Mouse (Mus musculus) cerebellum, adult 9-11 months (tissue): ENCODE data around the gene Mast2.

Experiments used
- DNase-seq: peaks from one replicate; pipeline ENCODE4 v3.0.0; 2022

Gene Mast2

DNA sequence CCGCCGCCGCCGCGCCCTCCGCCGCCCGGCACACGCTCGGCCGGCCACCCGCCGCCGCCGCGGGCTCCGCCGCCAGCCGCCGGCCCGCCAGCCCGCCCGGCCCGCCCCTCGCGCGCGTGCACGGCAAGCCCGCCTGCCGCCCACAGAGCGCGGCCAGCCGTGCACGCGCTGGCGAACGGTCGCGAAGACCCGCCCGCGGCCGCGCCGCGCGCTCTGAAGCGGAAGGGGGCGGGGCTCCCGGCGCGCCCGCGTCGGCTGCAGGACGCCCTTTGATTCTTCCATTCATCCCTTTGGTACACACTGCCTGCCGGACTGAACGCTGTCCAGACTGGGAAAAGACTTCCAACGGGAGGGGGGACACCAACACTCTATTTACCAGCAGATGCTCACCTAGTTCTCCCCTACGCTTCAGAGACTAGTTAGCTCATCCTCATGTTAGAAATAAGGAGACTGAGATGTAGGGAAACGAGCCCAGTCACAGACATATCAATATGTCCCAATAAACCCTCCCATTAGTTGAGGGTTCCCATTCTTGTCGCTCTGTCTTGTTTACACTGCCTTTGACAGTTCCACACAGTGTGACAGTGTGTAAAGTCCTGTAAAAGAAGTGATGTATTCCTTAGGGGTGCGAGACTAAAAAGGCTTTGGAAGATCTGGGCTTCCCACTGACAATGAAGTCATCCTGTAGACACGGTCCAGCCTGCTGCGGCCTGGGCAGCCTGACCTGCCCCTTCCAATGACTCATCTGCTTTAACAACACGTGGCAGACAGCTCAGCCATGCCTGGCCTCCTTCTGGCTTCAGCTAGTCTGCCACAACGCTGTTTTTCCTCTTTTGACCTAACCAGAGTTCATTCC lies at the start of gene Mast2:
Gene Mast2 (minus strand): TSS at position 58 of the 856 bp plus-strand sequence.
- peak; percentile 89 for DNase-seq

DNA sequence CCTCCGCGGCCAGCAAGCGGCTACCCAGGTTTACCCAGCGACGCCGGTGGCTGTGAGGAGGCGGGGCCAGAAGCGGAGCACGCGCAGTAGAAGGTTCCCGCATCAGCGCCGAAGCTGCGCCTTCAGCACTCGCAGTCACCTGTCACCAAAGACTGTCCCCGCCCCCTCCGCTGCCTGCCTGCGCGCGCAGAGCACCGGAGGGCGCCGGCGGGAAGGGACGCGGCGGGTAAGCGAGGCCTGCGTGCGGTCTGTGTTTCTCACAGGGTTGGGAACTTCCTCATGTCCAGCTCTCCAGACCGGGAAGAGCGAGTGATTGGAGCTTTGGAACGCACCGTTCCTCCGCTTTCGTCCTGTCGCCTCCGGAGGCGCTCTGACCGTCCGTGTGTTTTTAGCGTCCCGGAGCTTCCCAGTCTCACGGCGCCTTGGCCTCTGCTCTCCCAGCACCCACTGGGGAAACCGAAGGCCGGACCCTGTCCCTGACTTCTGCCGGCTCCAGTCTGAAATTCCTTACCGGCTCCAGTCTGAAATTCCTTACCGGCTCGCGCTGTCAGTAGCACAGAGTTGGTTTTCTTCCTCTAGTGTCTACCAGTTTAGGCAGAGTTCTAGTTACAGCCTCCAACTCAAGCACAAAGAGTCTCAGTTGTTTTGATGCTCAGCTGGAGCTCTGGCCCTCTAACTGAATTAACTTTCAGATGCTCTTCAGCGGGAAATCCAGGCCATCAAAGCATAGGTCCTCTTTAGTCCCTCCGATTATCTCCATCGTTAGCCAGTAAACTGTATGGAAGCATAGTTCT lies 43.6 kb upstream of the Mast2 start, which contains the start of gene Ipp:
Gene Ipp (plus strand): TSS at position 125 of the 794 bp plus-strand sequence.
- peak; percentile 97 for DNase-seq

DNA sequence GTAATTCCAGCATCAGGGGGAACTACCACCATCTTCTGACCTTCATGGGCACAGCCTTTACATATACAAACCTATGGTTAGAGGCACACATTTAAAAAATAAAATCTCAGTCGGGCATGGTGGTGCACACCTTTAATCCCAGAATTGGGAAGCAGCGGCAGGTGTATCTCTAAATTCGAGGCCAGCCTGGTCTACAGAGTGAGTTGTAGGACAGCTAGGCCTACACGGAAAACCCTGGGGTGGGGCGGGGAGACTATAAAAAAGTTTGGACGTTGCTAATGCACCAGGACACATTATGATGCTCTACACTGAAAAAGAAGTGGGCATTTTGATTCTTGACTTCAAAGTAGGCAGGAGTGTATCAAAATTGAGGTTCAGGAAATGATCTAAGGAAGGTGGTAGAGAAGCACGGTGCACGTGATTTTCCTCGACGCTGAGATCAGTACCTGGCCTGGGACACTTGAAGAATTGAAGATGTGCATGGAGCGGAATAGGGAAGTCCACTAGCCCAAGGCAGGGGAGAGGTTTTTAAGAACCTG lies 43.0 kb upstream of the Mast2 start:
- no peak for DNase-seq

DNA sequence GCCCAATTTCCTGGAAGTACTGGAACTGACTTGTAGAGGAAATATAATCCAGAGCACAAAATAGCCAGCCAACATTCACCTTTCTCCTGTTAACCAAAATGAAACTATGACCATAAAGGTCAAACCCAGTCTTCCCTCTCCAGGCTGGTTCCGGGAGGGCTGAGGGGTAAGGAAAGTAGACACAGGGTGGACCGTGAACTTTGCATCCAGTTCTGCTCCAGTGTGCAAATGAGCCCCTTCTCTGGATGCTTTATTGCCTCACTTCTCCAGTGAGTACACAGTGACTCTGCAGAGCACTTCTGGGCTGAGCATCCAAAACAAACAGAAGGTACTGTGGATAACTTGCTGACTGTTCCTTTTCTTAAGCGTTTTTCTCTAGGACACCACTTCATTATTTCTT lies 36.0 kb upstream of the Mast2 start:
- DNase-seq: no peak

DNA sequence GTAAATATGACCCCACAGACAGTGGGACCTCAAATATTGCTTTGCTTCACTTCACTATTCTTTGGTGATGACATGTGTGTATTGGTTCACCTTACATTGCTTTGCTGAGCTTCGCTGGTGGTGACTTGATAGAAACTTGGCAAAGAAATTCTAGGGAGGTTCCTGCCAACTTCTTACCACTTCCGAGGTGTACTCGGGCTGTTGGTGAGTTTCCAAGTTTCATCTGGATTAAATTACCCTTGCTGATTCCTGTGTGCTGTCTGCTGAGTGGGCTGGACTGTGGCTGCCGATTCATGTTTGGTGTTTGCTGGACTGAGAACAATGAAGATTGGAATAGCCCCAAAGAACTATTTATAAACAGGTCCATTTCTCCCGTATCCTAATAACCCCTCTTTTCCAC lies 29.7 kb upstream of the Mast2 start:
- no peak for DNase-seq

DNA sequence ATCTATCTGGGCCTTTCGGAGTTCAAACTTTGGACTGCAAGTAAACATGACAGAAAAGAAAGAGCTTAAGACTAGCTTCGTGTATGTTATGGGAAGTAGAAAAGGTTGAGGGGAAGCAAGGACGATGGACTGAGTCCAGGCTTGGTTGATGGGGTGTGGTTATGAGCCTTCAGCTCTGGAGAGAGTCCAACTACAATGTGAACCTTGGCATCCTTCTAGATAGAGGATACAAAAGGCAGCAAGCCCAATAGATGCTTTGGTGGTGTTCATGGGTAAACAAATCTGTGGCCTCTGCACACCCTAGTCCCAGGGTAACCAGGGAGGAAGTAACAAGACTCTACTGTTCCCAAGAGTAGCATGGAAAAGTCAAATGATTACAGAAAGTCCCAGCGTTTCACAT lies 28.5 kb upstream of the Mast2 start:
- no peak for DNase-seq

DNA sequence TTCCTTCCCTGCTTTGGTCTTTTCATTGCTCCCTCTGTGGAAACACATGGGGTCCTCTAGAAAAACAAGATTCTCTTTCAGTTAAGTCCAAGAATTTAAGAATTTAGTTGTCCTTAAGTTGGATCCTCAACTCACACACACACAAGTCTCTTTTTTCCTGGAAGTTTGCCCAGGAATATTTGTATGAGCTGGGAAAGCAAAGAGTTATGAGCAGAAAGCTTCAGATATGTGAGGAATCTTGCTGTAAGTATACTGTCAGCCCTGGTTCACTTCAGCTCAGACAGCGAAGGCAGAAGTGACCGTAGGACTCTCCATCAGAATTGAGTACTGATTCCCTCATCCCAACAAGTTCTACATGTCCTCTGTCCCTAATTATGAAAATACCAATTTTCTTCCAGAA lies 27.9 kb upstream of the Mast2 start:
- DNase-seq: no peak

DNA sequence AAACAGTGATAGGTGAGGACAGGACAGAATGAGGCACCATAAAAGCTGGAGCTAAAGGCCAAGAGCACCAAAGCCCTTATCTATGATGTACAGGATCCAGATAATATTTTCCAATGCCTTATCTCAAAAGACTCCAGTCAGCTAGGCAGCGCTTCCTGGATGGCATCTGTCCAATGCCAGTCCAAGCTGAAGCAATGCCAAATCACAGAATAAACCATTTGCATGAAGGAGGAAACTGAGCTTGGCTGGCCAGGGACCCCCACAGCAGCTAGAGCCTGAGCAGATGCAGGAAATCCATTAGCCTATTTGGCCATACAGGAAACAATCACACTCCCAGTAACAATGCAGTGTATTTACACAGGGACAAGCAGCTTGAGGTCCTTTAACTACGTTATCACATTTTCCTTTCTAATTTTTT lies 27.1 kb upstream of the Mast2 start:
- no peak for DNase-seq

- no peak for DNase-seq
Observed at GRCm38 (mm10) chr4:116483476-116483875, 19.5 kb upstream of the Mast2 start.

GRCm38 (mm10) chr4:116481322-116481721 lies 17.3 kb upstream of the Mast2 start:
- DNase-seq: no peak

DNA sequence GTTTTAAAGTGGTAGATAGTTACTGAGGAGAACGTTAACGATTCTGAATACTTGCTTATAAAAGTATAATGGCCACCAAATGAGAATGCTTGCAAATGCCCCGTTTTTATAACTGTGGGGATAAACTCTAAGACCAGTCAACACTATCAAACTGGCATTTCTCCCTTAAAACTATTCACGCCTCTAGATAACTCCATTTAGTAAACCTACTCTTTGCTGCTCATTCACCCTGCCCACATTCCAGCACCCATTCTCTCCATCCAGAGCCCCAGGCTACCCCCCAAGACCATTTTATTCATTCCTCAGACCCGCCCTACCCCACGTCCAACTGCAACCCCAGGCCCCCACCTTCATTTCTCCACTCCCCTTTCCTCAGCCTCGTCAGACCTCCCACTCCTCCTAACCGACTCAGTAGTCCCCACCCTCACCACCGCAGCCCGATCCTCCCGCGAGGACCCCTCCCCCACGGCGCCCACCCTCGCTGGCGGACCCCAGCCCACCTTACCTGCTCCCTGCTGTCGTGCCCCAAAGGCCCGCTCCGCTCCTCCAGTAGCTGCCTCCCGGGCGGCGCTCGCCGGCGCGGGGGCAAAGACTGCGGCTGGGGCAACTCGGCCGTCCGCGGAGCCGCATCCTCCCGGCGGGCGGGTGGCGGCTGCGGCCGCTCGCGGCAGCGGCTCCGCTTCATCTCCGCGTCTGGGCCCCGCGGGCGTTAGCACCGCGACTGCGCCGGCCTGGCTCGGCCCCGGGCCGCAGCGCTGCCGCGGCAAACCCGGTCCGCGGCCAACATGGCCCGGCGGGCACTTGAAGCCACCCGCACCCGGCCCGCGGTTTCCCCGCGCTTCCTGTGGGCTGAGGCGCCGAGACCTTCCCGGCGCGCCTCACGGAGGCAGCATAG lies 505 bp downstream of the Mast2 start:
- DNase-seq: peak; percentile 70

DNA sequence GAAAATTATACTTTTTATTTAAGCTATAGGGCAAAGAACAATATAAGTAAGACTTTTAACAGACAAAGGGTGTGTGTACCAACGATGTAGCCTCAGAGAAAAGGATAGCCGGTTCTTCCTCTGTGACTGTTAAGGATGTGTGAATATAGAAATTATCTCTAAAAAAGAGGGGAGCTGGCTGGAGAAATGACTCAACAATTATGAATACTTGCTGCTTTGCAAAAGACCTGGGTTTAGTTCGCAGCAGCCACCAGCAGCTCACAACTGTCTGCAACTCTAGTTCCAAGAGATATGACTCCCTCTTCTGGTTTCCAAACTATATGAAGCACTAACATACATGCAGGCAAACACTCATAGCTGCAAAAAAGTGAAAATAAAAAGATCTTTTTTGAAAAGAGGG lies 2.0 kb downstream of the Mast2 start:
- DNase-seq: no peak

DNA sequence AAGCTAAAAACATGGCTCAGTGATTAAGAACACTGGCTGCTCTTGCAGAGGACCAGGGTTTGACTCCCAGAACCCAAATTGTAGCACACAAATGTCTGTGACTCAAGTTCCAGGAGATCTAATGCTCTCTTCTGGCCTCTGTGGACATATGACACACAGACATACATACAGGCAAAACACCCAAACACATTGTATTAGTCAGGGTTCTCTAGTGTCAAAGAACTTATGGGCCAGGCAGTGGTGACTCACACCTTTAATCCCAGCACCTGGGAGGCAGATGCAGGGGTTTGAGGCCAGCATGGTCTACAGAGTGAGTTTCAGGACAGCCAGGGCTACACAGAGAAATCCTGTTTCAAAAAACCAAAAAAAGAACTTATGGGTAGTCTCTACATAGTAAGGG lies 12.4 kb downstream of the Mast2 start:
- DNase-seq: no peak

GRCm38 (mm10) chr4:116449951-116450350 lies 14.0 kb downstream of the Mast2 start:
- DNase-seq: no peak

GRCm38 (mm10) chr4:116448673-116449072 lies 15.3 kb downstream of the Mast2 start:
- peak; percentile 63 for DNase-seq

GRCm38 (mm10) chr4:116439383-116439782 lies 24.6 kb downstream of the Mast2 start:
- no peak for DNase-seq

GRCm38 (mm10) chr4:116438561-116438960 lies 25.4 kb downstream of the Mast2 start:
- no peak for DNase-seq

DNA sequence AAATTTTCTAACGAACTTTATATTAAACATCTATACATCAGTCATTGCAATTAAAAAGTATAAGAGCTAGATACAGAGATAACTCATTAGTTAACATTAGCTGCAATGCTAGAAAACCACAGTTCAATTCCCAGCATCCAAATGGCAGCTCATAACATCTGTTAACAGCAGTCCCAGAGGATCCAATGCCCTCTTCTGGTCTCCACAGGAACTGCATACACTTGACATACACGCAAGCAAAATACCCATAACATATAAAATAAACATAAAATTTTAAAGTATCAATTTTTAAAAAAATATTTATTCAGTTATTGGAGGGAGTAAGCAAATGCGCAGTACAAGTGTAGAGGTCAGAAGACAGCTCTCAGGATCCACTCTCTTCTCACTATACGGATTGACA lies 28.4 kb downstream of the Mast2 start:
- no peak for DNase-seq

GRCm38 (mm10) chr4:116422186-116422585 lies 41.8 kb downstream of the Mast2 start:
- DNase-seq: no peak

DNA sequence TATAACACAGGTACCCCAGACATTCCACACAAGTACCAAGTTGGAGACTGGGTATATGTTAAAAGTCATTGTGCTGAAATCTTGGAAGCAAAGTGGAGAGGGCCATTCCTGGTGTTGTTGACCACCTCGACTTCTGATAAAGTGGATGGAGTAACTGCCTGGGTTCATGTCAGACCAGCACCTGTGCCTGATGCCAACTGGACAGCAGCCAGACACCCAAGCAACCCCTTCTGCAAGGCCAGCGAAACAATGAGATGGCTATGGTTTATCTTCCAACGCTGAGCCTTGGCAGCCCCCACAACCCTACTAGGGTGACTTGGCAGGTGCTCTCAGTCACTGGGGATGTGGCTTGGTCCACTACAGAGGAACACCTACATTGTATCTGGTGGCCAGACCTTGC lies 42.8 kb downstream of the Mast2 start:
- no peak for DNase-seq

DNA sequence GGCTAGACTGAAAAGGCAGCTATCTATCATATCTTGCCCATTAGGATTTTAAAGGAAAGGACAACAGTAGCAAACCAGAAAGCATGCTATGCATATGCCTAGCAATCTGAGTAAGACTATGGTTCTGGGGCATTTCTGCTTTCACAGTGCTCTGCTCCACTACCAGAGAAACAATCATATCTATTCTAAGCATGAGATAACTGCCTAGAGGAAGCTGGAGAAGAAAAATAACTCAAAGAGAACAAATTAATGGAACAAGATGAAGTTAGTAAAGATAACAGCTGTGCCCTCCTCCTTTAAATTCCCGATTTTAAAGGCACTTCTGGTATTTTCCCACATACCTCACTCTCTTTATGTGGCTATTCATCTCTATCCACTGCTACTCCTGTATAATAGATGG lies 51.0 kb downstream of the Mast2 start:
- no peak for DNase-seq

- DNase-seq: no peak
Observed at GRCm38 (mm10) chr4:116411401-116411800, 52.6 kb downstream of the Mast2 start.

- DNase-seq: no peak
Observed at GRCm38 (mm10) chr4:116406668-116407067, 57.3 kb downstream of the Mast2 start.
